Mouse (Mus musculus) frontal cortex, adult (tissue): ENCODE results near the gene Hs3st4.

Experiments used
- ATAC-seq: cut with Nextera tagmentation; 2 replicates; pipeline ENCODE4 v1.9.2; 2017; ENCODE audit warnings: mild to moderate bottlenecking, moderate library complexity, mixed read lengths; ENCODE audit not compliant: low TSS enrichment

Gene Hs3st4

DNA sequence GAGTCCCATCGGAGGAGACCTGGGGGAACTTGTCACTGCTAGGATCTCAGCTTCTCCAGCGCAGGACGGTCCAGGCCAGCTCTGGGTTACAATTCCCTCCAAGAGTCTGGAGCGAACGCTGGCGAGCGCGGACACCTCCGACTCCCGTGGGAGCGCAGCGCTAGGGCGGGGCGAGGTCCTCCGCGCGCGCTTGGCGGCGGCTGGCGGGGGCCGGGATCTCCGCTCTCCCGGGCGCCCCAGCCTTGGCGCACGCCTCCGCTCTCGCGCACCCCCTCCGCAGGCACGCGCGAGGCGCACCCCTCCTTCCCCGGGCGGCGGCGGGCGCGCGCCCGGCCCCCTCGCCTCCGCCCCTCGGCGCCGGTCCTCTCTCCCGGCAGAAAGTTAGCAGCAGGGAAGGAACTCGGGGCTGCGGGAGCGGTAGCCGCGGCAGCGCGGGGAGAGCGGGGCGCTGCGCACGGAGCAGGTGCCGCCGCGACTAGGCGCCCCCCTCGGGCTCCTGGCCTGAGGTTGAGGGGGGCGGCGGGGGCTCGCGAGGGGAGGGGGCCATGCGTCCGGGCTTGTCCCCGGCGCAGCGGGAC is at the start of gene Hs3st4:
TSS of gene Hs3st4 (plus strand) at position 409 of the 578 bp plus-strand sequence.
- peak; percentile 60 for ATAC-seq

DNA sequence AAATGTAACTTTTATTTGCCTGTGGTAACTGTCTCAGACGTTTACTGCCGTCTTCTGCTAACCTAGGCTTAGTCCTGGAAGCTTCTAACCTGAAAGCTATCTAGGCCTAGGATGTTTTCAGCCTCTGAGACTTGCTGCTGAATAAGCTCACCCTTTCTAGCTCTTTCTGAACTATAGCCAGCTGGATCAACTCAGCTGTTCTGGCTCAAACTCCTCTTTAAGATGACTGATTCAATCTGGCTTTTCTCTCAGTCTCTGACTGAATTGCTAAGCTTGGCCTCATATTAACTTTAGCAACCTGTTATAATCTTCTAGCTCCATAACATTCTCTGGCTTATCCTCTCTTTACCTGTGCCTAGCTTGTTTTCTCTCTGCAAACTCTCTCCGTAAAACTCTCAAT is 35.8 kb upstream of the Hs3st4 start:
- ATAC-seq = no peak

DNA sequence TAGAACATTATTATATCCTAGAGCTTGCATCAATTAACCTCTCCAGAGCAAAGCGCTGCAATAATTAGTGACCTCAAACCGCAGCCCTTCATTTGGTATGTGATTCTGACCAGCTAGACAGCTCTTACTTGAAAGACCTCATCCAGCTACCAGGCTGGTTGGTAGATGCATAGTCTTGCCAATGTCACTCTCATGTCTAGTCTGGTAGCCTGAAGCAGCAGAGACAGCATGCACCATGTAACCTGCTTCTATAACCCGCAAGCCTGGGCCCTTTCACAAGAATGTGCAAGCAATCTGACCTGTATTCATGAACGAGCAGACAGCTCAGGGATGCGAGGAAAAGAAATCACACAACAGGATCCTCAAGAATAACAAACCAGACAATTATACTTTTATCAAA is 19.6 kb upstream of the Hs3st4 start:
- no peak for ATAC-seq

DNA sequence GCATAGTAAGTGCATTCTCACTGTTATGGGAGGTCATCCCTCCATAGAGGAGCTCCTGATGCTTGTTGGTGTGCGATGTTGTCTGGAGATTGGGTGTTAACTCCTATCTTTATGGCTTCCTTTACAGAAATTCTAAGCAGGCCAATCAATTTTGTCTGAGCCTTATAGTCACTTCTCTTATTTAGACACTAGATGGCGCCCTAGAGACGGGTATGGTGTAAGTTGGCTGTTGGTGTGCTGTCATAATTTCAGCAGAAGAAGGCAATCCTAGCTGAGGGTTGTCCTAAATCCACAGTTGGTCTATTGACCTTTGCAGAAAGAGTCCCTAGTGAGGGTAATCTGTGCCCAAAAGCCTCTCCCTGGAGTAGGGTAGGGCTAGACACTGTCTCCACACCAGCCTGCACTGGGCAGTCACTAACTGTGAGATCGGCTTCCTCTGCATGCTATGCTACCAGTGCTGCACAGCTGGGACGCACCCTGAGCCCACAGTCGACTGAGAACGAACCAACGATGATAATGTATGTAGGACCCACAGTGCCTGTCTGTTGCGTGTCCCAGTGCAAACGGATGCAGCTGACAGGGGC is 18.0 kb upstream of the Hs3st4 start:
- ATAC-seq = peak; percentile 59

DNA sequence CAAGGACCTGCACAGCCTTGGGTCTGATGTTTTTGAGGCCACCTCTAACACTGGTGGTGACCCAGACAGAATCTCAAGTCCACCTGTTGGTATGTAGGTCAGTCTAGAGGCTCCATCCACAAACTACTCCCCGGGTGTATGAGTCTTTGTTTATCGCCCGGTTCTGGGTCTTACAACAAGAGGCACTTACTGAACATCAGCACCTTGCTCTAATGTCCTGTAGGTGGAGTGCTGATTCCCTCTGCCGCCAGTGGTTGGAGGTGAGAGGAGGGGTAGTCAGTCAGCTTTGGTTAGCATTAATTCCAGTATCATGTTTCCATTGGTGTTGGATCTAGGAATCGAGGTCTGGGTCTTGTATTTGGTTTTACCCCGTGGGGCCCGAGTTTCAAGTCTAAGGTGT is 17.2 kb upstream of the Hs3st4 start:
- no peak for ATAC-seq

DNA sequence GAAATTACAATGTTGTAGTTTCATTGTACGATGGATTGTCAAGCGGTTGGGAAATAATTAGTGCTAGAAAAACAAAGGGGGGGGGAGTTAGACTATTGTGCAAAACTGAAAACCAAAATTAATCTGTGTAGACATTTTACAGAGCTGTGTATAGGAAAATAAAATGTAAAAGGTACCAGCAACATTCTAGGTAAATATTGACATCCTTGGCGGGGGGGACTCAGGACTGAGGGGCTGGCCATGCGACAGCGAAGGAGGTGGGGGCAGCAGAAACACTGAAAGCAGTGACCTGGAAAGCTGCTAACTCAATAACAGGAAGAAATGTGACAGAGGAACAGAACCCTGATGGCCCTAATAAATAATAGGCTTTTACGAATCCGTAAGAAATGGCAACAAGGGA is 7.2 kb upstream of the Hs3st4 start:
- no peak for ATAC-seq

DNA sequence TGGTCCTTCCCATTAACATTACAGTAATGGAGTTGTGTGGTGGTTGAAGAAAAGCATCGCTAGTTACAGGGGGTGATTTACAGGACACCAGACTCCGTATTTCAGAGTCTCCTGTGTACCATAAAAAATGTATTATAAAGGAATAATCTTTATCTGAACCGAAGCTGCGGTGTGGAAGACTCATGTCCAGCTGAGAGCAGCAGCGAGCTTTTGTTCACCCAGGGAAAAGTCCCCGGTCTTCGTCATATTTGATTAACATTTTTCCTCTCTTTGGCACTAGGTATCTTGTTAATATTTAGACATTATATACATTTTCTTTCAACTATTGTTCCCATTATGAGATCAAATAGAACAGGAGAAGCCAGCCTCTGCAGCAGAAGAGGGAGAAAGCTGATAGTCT is 1.2 kb upstream of the Hs3st4 start:
- no peak for ATAC-seq

DNA sequence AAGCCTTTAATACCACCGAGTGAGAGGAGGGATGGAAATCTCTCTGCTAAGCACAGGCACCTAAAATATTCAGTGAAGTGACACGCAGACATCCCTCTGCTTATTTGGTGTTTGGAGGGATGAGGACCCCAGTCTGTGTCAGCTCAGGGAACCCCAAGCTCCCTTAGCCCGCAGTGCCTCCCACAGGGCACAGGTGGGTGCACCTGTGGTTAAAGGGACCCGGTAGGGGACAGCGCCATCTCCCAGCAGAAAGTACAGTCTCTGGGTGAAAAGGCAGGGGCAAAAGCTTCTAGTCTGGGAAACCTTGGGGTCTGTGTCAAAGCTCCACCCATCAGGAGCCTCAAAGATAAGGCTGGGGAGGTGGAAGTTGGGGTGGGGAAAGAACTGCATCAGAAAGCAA is 659 bp upstream of the Hs3st4 start:
- ATAC-seq = no peak

DNA sequence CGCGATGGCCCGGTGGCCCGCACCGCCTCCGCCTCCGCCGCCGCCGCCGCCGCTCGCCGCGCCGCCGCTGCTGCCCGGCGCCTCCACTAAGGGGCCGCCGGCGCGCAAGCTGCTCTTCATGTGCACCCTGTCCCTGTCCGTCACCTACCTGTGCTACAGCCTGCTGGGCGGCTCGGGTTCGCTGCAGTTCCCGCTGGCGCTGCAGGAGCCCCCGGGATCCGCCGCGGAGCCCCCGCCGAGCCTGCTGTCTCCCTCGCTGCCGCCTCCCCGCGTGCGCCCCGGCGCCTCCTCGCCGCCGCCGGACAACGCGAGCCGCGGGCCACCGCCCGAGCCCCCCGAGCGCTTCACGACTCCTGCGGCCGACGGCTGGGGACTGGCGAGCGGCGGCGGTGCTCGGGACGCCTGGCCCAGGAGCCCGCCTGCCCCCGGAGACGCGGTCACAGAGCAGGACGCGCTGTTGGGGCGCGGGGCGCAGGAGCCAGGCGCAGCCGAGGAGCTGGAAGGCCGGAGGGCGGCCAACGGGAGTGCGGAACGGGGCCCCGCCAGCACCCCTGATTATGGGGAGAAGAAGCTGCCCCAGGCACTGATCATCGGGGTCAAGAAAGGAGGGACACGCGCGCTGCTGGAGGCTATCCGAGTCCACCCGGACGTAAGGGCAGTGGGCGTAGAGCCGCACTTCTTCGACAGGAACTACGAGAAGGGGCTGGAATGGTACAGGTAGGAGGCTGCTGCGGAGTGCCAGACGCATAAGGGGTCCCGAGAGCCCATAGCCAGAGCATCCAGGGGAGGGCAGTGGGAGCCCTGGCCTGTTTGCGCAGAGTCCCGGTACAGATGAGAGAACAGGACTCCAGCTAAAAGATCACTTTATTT is 743 bp downstream of the Hs3st4 start:
- ATAC-seq = peak; percentile 22; the same call in 1 of the 2 replicates

DNA sequence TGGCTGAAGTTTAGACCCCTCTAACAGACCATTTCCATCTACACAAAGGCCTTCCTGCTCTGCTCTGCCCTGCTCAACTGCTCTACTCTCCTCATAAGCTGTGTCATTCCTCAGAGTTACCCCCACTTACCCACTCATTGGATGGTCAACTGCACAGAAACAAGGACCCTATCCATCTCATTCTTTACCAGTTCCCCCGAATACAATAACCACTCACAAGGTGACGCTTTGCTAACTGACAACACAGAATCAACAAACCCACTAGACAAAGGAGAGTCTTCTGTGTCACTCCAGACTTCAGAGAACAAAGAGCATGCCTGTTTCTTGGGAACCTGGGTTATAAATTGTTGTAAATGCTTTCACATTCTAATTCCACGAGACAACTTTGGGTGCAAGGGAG is 9.5 kb downstream of the Hs3st4 start:
- ATAC-seq = no peak

DNA sequence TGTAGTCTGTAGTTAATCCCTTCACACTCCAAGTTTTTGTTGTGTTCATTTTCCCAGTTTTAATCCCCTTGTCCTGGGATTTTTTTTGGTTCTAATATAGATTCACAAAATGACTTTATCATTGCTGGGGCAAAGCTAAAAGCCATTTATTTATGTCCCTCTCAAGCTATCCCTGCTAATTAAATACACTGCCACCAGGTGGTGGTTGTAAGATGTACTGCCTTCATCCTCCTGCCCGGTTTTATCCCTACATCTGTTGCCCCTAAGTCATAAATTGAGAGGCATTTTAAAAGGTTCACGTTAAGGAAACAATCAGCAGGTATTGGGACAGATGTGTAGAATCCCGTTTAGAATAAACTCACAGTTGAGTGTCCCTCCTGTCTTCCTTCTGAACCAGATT is 14.6 kb downstream of the Hs3st4 start:
- ATAC-seq = no peak

DNA sequence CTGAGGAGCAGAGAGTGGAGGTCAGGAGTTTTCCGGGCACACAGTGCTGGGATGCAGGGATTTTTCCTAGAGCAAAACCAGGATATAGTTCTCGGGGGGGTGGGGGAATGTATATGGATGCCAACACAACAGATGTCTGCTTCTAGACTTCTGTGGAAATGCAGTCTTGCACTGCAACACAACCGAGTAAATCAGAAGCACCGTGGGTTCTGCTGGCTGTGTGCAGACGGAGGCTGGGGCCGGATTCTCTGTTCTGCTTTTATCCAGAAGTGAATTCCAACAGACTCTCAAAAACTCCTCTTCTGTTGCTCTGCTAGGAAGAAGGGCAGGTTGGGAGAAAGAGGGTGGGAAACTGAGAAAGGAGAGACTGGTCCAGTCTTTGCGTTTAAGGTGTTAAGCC is 15.9 kb downstream of the Hs3st4 start:
- ATAC-seq = peak; percentile 89; the same call in 1 of the 2 replicates

DNA sequence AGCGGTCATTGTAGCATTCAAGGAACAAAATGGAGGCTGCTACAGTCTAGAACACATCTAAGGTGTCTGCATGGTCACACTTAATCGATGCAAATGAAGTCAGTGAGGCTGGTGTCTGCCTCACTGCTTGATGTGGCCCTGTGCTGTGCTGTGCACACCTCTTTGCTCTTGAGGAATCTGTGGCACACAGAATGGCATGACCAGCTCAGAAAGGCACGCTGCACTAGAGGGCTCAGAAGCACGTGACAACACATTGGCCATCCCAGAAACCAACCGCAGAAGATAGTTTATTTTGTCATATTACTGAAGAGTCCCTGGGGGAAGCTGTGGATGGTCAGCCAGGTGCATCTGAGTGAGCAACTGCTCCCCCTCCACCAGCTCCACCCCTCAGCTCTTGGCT is 44.2 kb downstream of the Hs3st4 start:
- ATAC-seq = no peak

DNA sequence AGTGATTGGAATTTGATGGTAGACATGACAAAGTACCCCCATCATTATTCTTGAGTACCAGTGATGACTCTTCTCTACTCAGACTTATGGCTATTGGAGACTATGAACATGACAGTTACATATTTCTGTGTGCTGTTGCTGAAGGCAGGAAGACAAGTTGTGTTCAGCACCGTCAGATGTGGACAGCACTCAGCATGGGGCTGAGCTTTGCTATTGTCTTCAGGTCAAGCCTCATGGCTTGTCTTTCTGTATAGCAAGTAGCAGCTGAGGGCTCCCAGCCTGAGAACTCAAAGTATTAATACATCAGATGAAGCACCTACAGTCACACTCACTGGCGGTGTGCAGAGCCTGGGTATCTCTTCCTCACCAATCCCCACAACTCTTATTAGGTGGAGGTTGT is 49.6 kb downstream of the Hs3st4 start:
- ATAC-seq = no peak

DNA sequence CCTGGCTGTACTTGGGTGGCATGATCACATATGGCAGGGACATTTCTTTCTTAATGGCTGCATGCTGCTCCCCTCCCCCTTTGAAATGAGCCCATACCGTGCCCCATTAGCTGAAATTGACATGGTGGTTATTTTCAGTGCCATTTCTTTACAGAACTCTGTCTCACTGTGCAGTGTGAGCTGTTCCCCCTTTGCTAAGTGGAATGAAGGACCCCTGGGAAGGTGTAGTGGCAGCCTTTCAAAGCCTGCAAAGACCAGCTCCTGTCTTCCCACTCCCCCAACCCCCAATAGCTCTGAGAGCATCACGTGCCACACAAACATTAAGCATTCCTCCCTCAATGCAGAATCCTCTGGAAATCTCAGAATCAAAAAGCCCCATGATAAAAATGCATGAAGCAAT is 50.7 kb downstream of the Hs3st4 start:
- ATAC-seq = no peak

DNA sequence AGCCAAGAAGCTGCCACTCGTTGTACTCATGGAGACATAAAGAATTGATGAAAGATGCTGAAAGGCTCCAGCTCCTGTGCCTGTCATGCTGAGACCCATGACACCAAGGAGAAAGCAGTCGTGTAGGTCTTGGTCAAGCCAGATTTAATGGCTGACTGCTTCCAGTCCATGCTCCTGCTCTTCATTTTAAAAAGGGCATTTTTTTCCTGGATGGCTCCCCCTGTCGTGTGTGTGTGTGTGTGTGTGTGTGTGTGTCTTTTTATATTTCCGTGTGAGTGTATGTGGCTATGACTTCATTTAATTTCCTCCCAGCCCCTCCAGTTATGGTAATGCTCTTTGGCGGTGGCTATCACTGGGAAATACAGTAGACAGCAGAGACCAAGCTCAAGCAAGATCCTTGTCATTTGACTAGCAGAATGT is 54.6 kb downstream of the Hs3st4 start:
- ATAC-seq = no peak

DNA sequence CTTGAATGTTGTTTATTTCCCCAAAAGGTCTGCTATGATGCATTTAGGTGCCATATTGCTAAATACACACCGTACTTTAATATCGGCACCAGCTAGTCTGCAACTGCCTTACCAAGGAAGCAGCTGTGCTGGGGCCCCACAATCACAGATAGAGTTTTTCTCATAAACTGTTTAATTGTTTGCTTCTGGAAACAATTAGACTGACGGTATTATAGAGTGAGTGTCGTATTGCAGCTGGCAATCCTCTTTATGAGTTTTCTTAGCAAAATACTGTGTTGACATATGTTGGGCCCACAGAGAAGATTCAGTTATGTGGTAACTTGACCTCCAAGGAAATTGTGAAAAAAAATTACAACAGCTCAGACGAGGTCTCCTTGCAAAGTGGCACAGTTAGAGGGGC is 56.5 kb downstream of the Hs3st4 start:
- ATAC-seq = no peak

DNA sequence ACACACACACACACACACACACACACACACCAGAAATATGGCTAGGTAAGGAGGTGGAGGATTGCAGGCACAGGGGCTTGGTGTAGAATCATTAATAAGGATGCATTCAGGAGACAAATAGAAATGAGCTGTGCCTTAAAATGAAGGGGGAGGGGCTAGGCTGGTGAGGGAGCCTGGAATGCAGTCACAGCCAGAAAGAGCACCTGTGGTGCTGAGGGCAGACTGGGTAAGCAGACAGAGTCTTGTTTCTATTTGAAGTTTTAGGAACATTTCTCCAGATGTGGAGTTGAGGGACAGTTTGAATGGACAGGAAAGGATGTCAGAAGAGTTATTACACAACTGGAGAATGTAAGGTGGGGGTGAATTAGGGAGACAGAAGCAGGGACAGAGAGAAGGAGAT is 64.7 kb downstream of the Hs3st4 start:
- ATAC-seq = no peak

DNA sequence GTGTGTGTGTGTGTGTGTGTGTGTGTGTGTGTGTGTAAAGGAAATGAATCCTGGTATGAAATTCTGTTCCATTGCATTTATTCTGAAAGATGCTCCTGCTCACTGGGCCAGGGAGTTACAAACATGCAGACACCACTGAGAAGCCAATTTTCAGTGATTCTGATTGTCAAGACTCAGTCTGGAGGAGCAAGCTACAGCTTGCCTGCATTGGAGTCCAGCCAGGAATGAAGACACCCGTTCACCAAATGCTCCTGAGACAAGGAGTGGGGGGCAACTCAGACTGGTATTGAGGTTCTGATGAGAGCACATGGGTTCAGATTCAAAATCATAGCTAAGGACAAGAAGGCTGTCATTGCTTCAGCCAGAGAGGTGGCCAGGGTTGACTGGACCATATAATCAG is 66.3 kb downstream of the Hs3st4 start:
- ATAC-seq = no peak

DNA sequence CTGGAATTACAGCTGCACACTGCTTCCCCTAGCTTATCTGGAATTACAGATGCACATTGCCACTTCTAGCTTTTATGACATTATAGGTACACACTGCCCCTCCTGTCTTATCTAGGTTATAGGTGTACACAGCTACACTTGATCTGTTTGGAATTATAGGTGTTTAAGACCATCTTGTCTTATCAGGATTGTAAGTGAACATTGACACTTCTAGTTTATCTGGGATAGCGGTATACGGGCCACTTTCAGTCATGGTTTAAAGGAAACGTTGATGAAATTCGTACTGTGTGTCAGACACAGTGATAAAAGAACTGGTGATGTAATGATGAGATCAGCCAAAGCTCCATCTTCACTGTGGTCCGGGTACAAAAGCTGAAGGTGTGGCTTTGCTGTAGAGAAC is 67.8 kb downstream of the Hs3st4 start:
- ATAC-seq = no peak

DNA sequence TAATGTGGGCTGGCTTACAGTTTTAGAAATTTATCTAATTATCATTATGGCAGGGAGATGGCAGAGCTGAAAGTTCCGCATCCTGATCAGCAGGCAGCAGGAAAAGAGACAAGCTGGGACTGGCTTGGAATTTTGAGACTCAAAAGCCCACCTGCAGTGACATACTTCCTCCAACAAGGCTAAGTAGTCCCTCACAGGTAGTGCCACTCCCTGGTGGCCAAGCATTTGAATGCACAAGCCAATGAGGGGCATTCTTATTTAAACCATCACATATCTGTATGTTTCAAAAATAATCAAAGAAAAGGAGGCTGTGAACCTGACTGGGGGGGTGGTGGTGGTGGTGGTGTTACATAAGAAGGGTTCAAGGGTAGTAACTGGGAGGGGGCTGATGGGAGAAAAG is 101.1 kb downstream of the Hs3st4 start:
- no peak for ATAC-seq

DNA sequence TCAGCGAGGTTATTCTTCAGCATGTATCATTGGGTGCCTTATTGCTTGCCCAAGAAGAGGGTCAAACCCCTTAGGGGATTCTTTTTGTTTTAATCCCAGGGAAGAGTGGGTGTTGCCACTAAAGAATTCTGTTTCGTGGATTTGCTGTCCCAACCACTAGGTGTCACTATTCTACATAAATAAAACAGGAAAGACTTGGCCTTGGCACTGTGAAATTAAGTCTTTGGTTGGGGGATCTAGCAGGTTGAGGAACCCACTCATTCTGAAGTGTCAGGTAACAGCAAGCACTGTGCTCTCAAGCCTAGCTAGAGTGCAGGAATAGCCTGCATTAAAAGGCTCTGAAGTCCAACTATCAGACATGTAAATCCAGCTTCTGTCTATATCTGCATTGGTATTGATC is 146.3 kb downstream of the Hs3st4 start:
- no peak for ATAC-seq

DNA sequence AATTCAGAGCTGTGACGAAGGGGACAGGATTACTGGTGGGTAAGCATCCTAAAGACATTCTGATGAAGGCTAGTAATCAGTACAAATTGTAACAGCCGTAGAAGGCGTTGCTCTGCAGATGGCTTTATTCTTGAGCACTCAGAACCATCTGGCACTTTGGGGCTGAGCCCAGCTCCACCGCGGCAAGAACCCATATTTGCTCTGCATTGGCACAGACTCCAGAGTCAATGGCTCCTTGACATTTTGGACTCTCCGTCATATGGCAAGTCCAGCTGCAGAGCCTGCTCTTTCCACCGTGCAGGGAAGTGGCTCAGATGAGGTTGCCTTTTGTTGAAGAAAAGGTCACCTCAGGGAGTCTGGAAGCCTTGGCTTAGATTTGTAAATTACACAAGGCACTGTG is 148.6 kb downstream of the Hs3st4 start:
- ATAC-seq = peak; percentile 79
